Mouse (Mus musculus) liver, postnatal 0 days (tissue): ENCODE measurements around the gene Plpp7. TPM values are rescaled to one million over a fixed set of nuclear protein-coding genes. Genes with fewer than 3 reads are reported as not detected.

Source experiments
- ATAC-seq: fragments of 200-750 bp; cut with Nextera tagmentation; 2 replicates; pipeline ENCODE4 v1.8.0; 2017; ENCODE audit warnings: mild to moderate bottlenecking, moderate library complexity
- DNase-seq: peaks from one replicate; pipeline ENCODE4 v3.0.0-alpha.2; 2016
- H3K27ac ChIP-seq: fragments of 300-500 bp; sonication (generic); 2 replicates; pipeline ENCODE4 v1.5.1; 2014; ENCODE audit warnings: antibody characterized with exemption, moderate library complexity, mild to moderate bottlenecking, low read depth
- H3K27me3 ChIP-seq: fragments of 300-500 bp; sonication (generic); 2 replicates; pipeline ENCODE4 v1.6.1; 2014; ENCODE audit warnings: low read length, control low read depth, mixed read lengths; ENCODE audit not compliant: insufficient read depth
- H3K36me3 ChIP-seq: fragments of 300-500 bp; sonication (generic); replicated peaks from 2 replicates; pipeline ENCODE4 v1.6.1; 2014; ENCODE audit warnings: mild to moderate bottlenecking, control low read depth, low read length, moderate library complexity, mixed read lengths; ENCODE audit not compliant: insufficient read depth
- H3K4me1 ChIP-seq: fragments of 300-500 bp; sonication (generic); 2 replicates; pipeline ENCODE4 v1.6.1; 2014; ENCODE audit warnings: antibody characterized with exemption, mild to moderate bottlenecking, control low read depth; ENCODE audit not compliant: insufficient read depth
- H3K4me2 ChIP-seq: fragments of 300-500 bp; sonication (generic); 2 replicates; pipeline ENCODE4 v1.6.1; 2014; ENCODE audit warnings: low read depth, mild to moderate bottlenecking, low read length, moderate library complexity, mixed read lengths
- H3K4me3 ChIP-seq: fragments of 300-500 bp; sonication (generic); 2 replicates; pipeline ENCODE4 v1.5.1; 2014; ENCODE audit warnings: low read depth, low read length
- H3K9ac ChIP-seq: fragments of 300-500 bp; sonication (generic); replicated peaks from 2 replicates; pipeline ENCODE4 v1.6.1; 2014; ENCODE audit warnings: mild to moderate bottlenecking, moderate library complexity
- H3K9me3 ChIP-seq: fragments of 300-500 bp; sonication (generic); 2 replicates; pipeline ENCODE4 v1.6.1; 2016; ENCODE audit warnings: mild to moderate bottlenecking, control low read depth, low read length, mixed read lengths
- CTCF ChIP-seq: sonication (generic); IDR thresholded peaks from 2 replicates; pipeline ENCODE4 v1.5.1; 2016; ENCODE audit warnings: antibody characterized with exemption, low read depth
- EP300 ChIP-seq: IDR thresholded peaks from 2 replicates; pipeline ENCODE4 v1.6.1; 2016; ENCODE audit warnings: antibody characterized with exemption, low read depth, mild to moderate bottlenecking
- whole genome bisulfite sequencing: fragments of 180-500 bp; shearing (Covaris S2); extraction: QIAGEN DNeasy Blood & Tissue Kit; methylation state at CpG from one replicate; pipeline ENCODE4 v1.1.7; 2014; ENCODE audit not compliant: insufficient replicate concordance; 5-methylcytosine and 5-hydroxymethylcytosine counted together
- polyA plus RNA-seq: library from polyadenylated mRNA; unstranded; fragments of >200 nt; fragmentation: Nextera tagmentation; extraction: Ambion mirVana; gene quantifications from 2 replicates; pipeline ENCODE4 v1.2.1, GENCODE M21; 2015

The Plpp7 gene
- polyA plus RNA-seq, 1 experiment from 2014 or later: 1.7 TPM

GRCm38 (mm10) chr2:32083159-32084011 lies 11.9 kb upstream of the Plpp7 start:
- peaks cover 25% of the 10 kb centered on the region for H3K27me3 ChIP-seq
- H3K4me2 ChIP-seq: peak overlapping the region; percentile 100
- peak; percentile 67 for TF ChIP-seq CTCF
- no peak for TF ChIP-seq EP300
- no peaks in the 10 kb centered on the region for H3K36me3 ChIP-seq
- ATAC-seq: peak; percentile 69
- WGBS: 1% methylated on average over 82 of the region's 91 CpGs
- H3K27ac ChIP-seq: peak overlapping the region; percentile 79
- H3K4me1 ChIP-seq: peaks cover 52% of the 10 kb centered on the region
- peak overlapping the region; percentile 90 for H3K4me3 ChIP-seq
- peak overlapping the region; percentile 71 for H3K9ac ChIP-seq
- H3K9me3 ChIP-seq: no peaks in the 10 kb centered on the region
- DNase-seq: peak; percentile 73

- Histone ChIP-seq H3K4me3 (peak within 1 kb of the TSS; percentile 90), H3K36me3 (no peaks in the 10 kb centered on the region), H3K4me2 (peak within 1 kb of the TSS; percentile 100), H3K27ac (peak within 1 kb of the TSS; percentile 79), H3K27me3 (peaks cover 27% of the 10 kb centered on the region), H3K9ac (peak within 1 kb of the TSS; percentile 71), H3K4me1 (peaks cover 49% of the 10 kb centered on the region), H3K9me3 (no peaks in the 10 kb centered on the region)
- TF ChIP-seq CTCF: no peak
- no peak for TF ChIP-seq EP300
- DNase-seq (peak; percentile 57), ATAC-seq (peak; percentile 31)
- under 1% methylated on average over 62 of the region's 68 CpGs for WGBS
Measured at GRCm38 (mm10) chr2:32084111-32084871, 11.0 kb upstream of the Plpp7 start, which contains the start of gene Fam78a. Gene Fam78a, minus strand, starts transcription at chr2:32084857.

- TF ChIP-seq EP300 (no peak), CTCF (no peak)
- Histone ChIP-seq H3K4me1 (peaks cover 44% of the 10 kb centered on the region), H3K4me2 (peak overlapping the region; percentile 100), H3K27ac (peak overlapping the region; percentile 79), H3K9me3 (peaks cover 2% of the 10 kb centered on the region), H3K27me3 (peaks cover 27% of the 10 kb centered on the region), H3K36me3 (no peaks in the 10 kb centered on the region), H3K4me3 (peak overlapping the region; percentile 90), H3K9ac (peak overlapping the region; percentile 71; the same call in 1 of the 2 replicates)
- WGBS: 20% methylated on average over 2 of the region's 2 CpGs
- no peak for DNase-seq
- ATAC-seq: peak; percentile 19; the same call in 1 of the 2 replicates
Measured at GRCm38 (mm10) chr2:32084872-32085199, 10.5 kb upstream of the Plpp7 start.

DNA sequence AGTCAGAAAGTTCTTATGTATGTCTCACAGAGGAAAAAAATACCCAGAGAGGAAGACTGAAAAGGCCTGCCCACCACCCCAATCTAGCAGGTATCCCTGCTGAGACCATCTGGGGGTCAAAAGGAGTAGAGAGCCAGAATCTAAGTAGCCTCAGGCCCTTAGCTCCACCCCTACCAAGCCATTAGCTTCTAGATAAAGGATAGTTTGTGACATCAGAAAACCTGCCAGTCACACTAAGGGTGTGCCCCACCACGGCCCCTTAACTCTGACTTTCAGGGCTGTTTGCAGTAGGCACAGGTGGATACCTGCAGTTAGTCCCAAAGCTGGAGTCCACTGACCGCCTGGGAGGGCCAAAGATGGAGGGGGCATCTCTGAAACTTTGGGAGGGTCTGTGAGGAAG lies 10.1 kb upstream of the Plpp7 start:
- Histone ChIP-seq H3K4me3 (0 out of 2 replicates have a peak overlapping the region, but pooled peaks have one; percentile 90), H3K9me3 (peaks cover 6% of the 10 kb centered on the region), H3K4me2 (peak overlapping the region; percentile 100), H3K4me1 (peaks cover 41% of the 10 kb centered on the region), H3K36me3 (no peaks in the 10 kb centered on the region), H3K27me3 (peaks cover 27% of the 10 kb centered on the region), H3K27ac (peak overlapping the region; percentile 79), H3K9ac (no peak overlapping the region)
- ATAC-seq: peak; percentile 66
- TF ChIP-seq CTCF: no peak
- TF ChIP-seq EP300: no peak
- 64% methylated on average over 2 of the region's 2 CpGs for WGBS
- DNase-seq: peak; percentile 50

DNA sequence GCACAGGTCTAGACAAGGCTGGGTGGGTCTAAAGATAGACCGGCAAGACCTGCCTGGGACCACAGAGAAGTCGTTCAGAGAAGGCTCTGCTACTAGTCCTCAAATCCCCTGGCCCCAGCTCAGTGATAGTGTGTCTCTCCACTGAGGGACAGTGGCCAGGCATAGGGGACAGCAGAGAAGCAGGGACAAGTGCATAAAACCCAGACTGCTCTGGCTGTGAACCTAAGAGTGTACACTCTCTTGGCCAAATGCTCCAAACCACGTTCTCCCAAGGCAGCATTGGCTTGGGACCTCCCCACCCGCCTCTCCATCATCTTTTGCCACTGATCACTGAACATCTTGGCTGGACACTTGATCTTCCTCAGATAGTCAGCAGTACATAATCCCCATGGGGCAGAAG lies 7.7 kb upstream of the Plpp7 start:
- ATAC-seq: no peak
- Histone ChIP-seq H3K4me1 (peaks cover 30% of the 10 kb centered on the region), H3K9me3 (peaks cover 6% of the 10 kb centered on the region), H3K4me2 (no peak overlapping the region), H3K36me3 (no peaks in the 10 kb centered on the region), H3K9ac (no peak overlapping the region), H3K27me3 (peaks cover 24% of the 10 kb centered on the region), H3K27ac (no peak overlapping the region), H3K4me3 (no peak overlapping the region)
- 63% methylated on average over 4 of the region's 4 CpGs for WGBS
- no peak for DNase-seq
- no peak for TF ChIP-seq CTCF
- no peak for TF ChIP-seq EP300
